Mouse (Mus musculus) CH12F3 (cell line): ENCODE data around the gene Kmt2e.
"Not testable (repeated sequence)": the region's sequence is repeated elsewhere in the genome, so short reads cannot be mapped to it uniquely, and the experiment has no call there.

Experiments
- in situ Hi-C: fragments of 300-500 bp; cut with MboI; formaldehyde crosslinking; loops from 2 replicates; pipeline ENCODE4 v1.14.3; 2020; ENCODE audit warnings: low sequenced_read_pairs

Gene Kmt2e

DNA sequence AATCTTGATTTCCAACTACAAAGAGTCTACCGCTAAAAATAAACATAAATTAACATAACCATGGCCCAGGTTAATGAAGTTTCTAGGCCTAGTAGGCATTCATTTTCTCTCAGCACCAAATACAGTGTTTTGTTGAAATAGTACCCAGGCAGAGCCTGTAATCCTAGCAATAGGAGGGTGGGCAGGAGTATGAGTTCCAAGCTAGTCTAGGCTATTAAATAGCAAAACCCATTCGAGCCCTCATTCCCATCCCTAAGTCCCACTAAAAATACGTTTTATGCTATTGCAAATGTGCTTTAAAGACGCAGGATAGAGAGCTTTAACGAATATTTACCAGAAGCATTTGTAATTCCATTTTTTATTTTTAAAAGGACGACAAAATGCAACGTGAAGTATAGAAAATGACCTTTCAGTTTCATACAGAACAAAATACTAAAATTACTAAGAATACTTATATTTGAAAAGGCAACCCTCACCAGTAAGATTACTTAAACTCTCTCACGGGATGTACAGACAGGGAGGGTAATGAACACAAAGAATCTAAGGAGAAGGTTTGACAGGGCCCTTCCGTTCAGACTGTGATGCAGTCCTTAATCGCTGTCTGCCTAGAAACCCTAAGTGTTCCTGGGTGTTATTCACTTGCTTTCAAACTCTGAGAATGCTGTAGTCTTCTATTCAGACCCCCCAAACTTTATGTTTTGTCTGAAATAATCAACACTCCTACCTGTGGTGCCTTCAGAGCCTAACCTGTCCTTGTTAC, 2.1 kb upstream of the Kmt2e start:
- in situ Hi-C loops = no loop called here

DNA sequence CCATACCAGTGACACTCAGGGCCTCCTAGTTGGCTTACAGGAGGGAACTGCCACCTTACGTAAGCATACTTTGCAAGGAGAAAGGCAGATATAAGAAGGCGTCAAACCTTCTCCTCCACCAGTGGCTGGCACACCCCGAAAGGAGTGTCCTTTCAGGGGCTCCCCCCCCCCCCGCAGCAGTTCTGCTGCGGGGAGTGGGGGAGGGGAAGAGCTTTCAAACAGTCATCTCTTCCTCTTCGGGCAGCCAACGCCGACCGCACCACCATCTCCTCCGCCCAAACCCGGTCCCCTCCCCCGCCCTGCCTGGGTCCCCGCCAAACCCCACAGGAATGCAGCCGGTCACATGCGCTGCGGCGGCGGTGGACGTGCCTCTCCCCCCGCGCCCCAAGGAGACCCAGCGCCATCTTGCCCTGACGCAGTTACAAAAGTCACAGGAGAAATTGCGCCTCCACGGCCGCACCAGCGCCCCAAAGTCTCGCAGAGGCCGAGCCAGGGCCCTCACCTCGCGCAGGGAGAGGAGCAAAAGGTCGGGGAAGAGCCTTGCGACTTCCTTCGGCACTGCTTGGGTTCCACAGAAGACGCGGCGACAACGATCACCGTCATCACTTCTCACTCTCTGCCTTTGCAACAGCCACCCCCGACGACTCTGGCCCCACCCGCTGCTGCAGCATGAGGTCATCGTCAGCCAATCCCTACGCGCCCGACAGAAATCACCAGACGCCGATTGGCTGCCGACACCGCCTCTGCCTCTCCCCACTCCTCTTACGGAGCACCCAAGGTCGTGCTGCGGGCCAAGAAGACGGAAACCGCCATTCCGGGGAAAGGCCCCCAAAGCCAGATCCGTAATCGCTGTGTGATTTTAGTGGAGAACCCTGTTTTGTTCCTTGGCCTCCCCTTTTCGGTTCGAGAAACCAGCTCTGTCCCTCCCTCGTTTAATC, 1.3 kb upstream of the Kmt2e start:
- in situ Hi-C loops = no loop called here

DNA sequence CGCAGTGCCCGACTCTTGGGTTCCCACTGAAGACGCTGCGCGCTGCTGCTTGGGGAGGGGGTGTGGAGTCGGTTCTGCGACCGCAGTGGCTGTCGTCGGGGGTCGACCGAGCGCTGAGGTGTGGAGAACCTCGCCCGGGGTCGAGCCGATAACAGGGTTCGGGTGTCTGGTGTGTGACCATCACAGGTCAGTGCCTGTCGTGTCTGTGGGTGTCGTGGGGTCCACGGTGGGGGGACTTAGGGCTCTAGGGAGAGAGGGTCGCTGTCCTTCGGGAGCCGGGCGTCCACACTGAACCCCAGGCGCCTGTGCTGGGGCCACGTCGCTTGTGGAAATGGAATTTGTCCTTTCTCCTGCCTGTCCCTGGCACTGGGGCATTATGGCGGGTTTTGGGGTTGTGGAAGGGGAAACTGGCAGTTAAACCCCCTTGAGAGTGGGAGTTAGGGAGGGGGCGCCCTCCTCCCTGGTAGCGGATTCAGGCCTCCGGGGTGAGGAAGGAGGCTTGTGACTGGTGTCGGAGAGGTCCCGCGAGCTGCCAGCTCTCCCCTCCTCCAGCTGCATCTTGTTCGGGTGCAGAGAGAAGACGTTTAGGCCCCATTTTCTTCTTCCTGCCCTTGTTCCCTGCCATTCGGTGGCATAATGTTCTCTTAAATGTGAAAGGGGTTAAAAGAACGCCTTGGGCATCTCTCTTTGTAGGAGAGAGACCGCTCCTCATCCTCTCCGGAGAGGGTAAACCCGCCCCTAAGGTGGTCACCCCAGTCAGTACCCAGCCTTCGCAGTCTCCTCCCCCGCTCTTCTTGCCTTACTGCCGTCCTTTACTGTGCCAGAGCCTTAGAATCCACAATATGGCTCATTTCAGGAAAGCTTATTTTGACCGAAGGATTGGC, 599 bp downstream of the Kmt2e start:
- in situ Hi-C loops = no loop called here

DNA sequence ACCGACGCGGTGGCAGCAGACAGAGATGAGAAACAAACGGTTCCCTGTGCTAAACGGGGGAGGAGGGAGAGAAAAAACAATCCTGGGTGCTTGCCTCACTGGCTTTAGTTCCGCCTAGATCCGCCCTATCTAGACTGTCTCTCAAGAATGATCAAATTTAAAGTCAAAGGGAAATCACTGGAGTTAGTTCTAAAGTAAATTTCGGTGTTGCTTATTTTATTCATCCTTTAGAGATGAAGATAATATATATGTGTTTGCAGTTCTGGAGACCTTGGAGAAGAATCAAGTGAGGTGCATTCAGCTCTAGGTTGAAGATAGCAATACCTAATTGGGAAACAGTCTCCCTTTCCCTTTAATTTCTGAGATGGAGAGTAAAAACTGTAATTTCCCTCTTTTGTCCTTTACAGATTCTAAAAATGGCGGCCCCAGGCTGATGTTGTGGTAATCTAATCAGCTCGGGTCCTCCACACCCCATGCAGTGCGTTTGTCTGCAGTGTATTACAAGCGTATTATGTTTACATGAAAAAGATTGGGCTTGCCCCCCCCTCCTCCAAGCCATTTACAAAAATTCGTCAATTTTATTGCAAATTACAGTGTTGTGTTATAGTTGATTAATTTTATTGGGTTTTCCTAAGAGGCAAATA, 1.4 kb downstream of the Kmt2e start:
- in situ Hi-C loops = no loop called here

DNA sequence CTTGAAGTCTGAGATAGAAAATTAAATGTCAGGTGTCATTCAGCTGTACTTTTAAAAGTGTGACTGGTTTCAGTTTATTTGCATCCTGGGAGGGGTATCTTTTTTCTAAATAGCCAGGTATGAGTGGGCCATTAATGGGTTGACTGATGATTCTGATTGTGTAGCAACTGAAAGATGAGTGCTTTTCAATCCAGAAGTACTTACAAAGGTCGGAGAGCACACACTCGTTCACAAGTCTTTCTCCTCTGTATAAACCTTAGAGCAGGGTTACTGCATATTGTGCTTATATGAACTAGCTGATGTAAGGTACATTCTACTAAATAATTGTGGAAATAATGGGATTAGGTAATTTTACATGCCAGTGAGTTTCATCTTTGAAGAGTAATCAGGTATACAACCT, 2.5 kb downstream of the Kmt2e start:
- in situ Hi-C loops = no loop called here

DNA sequence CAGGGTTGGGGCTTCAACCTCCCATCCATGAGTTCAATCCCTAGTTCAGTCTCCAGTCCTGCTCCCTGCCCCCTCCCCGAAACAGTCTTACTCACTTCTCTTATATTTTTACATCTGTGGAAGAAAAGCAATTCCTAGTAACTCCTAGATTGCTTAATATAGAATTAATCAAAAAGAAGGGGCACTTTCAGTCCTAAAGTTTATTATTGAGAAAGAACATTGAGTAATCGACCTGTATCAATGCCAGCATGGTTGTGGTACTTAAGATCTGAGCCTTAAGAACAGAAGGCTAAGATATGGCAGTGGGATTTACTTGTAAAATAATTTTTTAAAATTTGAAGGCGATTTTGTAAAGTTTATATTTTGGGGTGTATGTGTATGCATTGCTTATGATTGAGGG, 5.6 kb downstream of the Kmt2e start:
- in situ Hi-C loops = no loop called here

DNA sequence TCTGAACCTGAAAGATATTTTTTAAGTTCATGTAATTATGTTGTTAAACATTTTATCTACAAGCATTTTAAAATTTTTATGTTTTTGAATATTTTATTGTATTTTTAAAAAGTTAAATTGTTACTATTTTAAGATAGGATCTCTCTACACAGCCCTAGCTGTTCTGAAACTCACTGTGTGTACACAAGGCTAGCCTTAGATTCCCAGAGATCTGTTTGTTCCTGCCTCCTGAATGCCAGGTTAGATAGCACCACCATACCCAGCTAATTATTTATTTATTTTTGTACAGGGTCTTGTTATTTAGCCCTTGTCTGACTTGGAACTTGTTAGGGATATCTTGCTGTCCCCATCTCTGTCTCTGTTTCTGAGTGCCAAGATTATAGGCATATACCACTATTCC, 6.3 kb downstream of the Kmt2e start:
- in situ Hi-C loops = no loop called here

DNA sequence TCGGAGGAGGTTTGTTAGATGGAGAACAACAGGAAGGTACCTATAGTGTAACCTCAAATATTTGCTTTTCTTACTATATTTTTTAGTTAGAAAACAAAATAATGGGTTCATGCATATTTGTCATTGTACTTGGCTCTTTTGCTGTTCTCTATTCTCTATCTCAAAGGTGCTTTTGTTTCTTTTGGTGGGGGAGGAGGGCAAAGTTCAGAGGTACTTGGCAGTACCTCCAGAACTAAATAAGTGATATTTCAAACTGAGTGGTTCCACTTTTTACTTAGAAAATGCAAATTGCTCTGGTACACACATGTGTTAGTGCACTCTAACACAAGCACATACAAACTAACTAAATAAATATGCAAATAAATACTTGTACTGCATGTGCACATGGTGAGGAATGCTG, 7.7 kb downstream of the Kmt2e start:
- in situ Hi-C loops = no loop called here

DNA sequence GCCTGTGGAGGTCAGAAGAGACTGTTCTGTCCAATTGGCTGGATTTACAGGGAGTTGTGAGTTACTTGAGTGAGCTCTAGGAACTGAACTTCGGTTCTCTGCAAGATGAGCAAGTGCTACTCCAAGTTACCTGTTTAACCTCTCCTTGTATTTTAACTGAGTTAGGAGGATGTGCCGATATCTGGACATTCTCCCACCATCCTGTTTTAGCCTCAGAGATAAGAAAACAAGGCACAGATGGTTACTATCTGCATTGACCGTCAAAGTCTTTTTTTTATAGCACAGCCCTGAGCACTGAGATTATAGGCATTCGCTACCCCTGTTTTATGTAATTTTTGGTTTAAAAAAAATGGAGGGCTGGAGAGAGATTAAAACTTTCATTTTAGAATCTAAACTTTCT, 10.2 kb downstream of the Kmt2e start:
- in situ Hi-C loops = no loop called here

DNA sequence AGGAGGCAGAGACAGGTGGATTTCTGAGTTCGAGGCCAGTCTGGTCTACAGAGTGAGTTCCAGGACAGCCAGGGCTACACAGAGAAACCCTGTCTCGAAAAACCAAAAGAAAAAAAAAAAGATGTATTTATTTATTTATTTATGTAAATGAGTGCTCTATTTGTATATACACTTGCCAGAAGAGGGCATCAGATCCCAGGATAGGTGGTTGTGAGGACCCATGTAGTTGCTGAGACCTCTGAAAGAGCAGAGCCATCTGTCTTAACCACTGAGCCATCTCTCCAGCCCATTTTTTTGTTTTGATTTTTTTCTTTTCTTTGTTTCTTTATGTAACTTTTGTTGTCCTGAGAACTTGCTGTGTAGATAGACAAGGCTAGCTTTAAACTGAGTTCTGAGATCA, 19.3 kb downstream of the Kmt2e start:
- in situ Hi-C loops = not testable (repeated sequence)

DNA sequence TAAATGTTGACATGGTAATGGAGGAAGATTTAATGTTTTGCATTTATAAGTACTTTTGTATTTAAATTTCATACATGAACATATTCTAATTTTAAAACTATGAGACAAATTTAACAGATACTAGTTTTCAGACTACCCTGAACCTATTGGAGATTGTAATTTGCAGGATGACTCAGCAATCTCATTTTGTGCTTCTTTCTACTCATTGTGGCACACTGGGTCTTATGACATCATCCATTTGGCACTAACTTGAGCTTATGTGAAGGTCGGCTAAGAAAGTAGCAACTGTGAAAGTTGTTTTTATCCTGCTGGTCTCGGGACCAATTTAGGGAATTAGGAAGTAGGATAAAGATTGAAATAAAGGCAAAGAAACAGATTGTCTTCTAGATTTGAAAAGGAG, 27.4 kb downstream of the Kmt2e start:
- in situ Hi-C loops = no loop called here

DNA sequence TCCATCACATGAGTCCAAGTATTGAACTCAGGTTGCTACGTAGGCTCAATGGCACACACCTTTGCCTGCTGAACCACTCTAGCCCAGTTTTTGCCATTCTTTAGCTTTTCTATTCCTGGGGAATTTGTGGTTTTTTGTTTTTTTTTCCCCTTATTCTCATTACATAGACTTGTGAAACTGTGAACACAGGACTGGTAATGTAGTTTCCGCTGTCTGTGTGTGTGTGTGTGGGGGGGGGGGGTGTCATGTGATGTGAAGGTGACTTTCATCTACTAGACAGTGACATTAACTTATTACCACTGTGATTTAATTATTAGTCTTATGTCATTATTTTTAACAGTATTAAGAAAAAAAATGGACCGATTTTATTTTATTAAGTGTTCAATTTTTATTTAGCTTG, 30.0 kb downstream of the Kmt2e start:
- in situ Hi-C loops = no loop called here

DNA sequence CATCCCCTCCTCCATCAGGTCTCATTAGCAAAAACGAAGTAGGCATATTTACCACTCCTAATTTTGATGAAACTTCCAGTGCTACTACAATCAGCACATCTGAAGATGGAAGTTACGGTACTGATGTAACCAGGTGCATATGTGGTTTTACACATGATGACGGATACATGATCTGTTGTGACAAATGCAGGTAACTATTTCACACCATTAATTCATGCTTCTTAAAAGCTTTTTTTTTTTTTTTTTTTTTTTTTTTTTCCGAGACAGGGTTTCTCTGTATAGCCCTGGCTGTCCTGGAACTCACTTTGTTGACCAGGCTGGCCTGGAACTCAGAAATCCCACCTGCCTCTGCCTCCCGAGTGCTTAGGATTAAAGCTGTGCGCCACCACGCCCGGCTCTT, 30.5 kb downstream of the Kmt2e start:
- in situ Hi-C loops = no loop called here

DNA sequence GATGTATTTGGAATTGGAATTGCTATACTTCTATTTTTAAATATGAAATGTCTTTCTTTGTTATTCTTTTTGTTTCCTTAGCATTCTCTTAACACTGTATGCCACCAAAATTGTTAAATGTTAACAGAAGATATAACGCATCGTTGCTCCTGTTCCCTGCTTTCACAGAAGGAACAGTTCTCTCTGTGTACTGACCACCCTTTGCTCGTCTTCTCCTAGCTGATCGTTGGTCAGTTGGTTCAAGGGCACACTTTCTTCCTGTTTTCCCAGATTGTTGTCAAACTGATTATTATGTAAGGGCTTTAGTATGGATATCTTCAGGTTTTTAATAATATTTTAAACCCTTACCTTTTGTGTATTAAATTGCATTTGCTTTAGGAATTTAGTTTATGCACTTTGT, 32.3 kb downstream of the Kmt2e start:
- in situ Hi-C loops = no loop called here

DNA sequence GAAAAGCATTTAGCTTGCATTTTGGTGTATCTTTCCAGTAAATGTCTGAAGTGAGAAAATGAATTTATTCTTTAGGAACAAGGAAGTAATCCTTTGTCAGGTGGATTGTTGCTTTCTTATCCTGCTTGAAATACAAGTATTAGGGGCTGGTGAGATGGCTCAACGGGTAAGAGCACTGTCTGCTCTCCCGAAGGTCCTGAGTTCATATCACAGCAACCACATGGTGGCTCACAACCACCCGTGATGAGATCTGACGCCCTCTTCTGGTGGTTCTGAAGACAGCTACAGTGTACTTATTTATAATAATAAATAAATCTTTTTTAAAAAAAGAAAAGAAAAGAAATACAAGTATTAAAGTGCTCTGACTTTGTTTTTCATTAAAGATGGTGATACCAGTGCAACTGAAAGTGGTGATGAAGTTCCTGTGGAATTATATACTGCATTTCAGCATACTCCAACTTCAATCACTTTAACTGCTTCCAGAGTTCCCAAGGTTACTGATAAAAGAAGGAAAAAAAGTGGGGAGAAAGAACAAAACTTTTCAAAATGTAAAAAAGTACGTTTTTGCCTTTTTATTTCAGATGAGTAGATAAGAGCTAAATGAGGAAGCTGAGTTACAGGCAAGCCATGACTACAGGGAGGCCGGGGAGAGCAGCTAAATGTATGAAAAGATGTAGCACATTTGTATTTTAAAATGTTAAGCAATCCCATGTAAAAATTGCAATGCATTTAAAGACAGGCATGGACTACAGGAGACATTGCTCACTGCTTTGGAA, 39.0 kb downstream of the Kmt2e start:
- in situ Hi-C loops = no loop called here

DNA sequence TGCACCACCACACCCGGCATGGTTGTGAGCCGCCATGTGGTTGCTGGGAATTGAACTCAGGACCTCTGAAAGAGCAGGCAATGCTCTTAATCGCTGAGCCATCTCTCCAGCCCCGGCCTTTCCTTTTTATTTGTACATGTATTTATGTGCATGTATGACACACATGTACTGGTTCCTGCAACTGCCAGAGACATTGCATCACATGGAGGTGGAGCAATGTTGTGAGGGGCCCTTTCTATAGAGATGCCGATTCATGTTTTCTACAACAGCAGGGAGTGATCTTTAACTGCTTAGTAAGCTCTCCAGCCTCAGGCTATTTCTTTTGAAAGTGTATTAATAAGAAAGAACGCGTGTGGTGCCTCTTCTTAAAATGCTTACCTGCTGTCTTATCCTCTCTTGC, 49.6 kb downstream of the Kmt2e start:
- in situ Hi-C loops = no loop called here

DNA sequence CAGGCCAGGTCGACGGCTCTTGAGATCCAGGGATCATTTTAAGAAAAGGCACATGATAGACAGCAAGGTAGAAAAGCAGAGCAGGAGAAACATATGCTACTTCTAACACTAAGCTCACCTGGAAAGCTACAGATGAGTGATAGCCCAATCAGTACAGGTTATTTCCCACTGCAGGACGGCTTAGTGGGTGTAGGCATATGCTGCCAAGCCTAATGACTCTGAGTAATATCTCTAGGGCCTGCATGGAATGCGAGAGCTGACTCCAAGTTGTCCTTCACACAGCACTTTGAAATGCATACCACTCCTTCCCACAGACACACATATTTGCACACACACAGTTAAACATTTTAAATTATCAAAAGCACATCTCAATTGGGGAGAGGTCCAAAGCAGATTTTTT, 55.0 kb downstream of the Kmt2e start:
- in situ Hi-C loops = no loop called here

DNA sequence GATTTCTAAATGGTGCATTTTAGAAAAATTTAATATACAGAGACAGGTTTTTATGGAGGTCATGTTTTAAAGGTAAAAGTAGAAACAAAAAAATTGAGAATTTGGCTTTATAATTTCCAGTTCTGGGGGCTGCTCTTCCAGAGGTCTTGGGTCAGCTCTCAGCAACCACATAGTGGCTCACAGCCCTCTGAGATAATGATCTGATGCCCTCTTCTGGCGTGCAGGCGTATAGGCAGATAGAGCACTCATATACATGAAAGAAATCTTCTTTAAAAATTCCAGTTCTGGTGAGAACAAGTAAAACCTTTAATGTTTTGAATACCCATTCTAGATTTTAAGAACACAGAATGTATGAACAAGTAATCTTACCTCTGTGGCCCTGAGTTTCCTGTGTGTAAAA, 56.6 kb downstream of the Kmt2e start:
- in situ Hi-C loops = no loop called here

DNA sequence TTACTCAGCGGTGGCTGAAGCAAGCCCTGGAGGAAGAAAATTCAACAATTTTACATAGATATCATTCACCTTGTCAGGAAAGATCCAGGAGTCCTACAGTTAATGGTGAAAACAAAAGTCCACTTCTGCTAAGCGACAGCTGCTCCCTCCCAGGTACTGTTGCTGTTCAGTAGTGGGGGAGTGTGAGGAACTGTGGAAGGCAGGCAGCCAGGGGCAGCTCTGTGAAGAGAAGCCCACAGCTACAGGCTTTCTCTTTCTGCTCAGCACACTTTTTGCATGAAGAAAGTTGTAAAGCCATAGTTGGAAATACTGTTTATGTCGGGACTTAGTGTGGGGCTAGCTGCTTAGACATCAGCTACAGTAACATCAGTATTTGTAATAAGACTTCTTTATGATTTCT, 62.2 kb downstream of the Kmt2e start:
- in situ Hi-C loops = no loop called here

DNA sequence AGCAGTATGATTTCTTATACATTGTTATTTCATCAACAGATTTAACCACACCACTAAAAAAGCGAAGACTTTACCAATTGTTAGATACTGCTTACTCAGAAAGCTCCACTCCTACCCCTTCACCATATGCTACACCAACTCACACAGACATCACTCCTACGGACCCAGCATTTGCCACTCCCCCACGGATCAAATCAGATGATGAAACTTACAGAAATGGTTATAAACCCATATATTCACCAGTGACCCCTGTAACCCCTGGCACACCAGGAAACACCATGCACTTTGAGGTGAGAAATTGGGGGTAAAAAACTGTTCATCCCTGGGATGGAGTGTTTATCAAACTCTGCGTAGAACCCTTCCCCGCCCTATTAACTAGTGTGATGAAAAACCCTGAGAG, 62.7 kb downstream of the Kmt2e start:
- in situ Hi-C loops = no loop called here
